Mouse (Mus musculus) small intestine, adult 2 months (tissue): ENCODE data around the gene Gm20403. TPM values are rescaled to one million over a fixed set of nuclear protein-coding genes. Genes with fewer than 3 reads are reported as not detected.
A peak's percentile ranks its signal among the peaks of the same experiment; 100 is the strongest.
"Not testable (repeated sequence)": the region's sequence is repeated elsewhere in the genome, so short reads cannot be mapped to it uniquely, and the experiment has no call there.

Experiments
- H3K27ac ChIP-seq: fragments of 200-500 bp; 2 replicates; pipeline ENCODE4 v1.5.1; 2012; ENCODE audit warnings: low read depth, low read length, control low read depth, inconsistent platforms; ENCODE audit not compliant: insufficient read depth
- H3K27me3 ChIP-seq: fragments of 200-500 bp; 2 replicates; pipeline ENCODE4 v1.6.1; 2012; ENCODE audit warnings: mild to moderate bottlenecking, moderate library complexity, low read length, inconsistent platforms; ENCODE audit not compliant: control insufficient read depth, insufficient read depth
- H3K36me3 ChIP-seq: fragments of 200-500 bp; 2 replicates; pipeline ENCODE4 v1.6.1; 2012; ENCODE audit warnings: mild to moderate bottlenecking, low read length, control low read depth, inconsistent platforms; ENCODE audit not compliant: control insufficient read depth, insufficient read depth
- H3K4me1 ChIP-seq: fragments of 200-500 bp; 2 replicates; pipeline ENCODE4 v1.6.1; 2012; ENCODE audit warnings: low read length, inconsistent platforms, mixed read lengths; ENCODE audit not compliant: control insufficient read depth, insufficient read depth, insufficient read length
- H3K4me3 ChIP-seq: fragments of 200-500 bp; 2 replicates; pipeline ENCODE4 v1.5.1; 2012; ENCODE audit warnings: low read depth, mild to moderate bottlenecking, control low read depth, inconsistent platforms, low read length, moderate library complexity
- CTCF ChIP-seq: fragments of 200-500 bp; IDR thresholded peaks from 2 replicates; pipeline ENCODE4 v1.5.1; 2012; ENCODE audit warnings: low read depth, mild to moderate bottlenecking, control low read depth, inconsistent platforms, low read length, moderate library complexity, mixed read lengths; ENCODE audit not compliant: insufficient replicate concordance, insufficient read length; ENCODE audit errors: extremely low read depth
- POLR2A ChIP-seq: fragments of 200-500 bp; IDR thresholded peaks from 2 replicates; pipeline ENCODE4 v1.6.1; 2012; ENCODE audit warnings: low read depth, mild to moderate bottlenecking, control low read depth, inconsistent platforms, low read length, moderate library complexity
- WGBS: fragments of 180-500 bp; shearing (Covaris S2); methylation state at CpG from one replicate; pipeline ENCODE4 v1.1.7; 2018; 5-methylcytosine and 5-hydroxymethylcytosine counted together
- polyA plus RNA-seq: library from polyadenylated mRNA; depleted of rRNA; stranded (reverse); fragments of >200 nt; gene quantifications from 2 replicates; pipeline ENCODE4 v1.2.3, GENCODE M21; 2012; rRNA removed

Gm20403 gene
- polyA plus RNA-seq, 1 experiment = not detected

DNA sequence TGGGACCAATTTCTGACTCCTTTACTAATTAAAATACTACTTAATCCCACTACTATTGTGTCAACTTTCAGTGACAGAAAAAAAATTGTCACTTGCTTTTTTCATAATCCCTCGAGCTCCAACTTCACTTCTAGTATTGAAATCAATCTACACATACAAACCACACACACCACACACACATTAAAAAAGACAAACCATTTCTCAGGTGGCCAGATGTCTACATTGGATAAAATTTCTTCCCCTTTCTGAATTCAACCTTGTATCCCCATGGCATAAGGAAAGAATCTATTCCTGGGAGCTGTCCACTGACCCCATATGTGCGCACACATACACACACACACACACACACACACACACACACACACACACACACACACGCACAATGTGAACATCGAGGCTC lies 29.9 kb downstream of the Gm20403 start:
- Histone ChIP-seq H3K4me3 (no peak overlapping the region), H3K4me1 (no peaks in the 10 kb centered on the region; the same call in 1 of the 2 replicates), H3K36me3 (peaks cover 14% of the 10 kb centered on the region), H3K27ac (no peak overlapping the region), H3K27me3 (no peaks in the 10 kb centered on the region)
- TF ChIP-seq CTCF (no peak), POLR2A (no peak)
- WGBS = 85% methylated on average over 4 of the region's 4 CpGs

DNA sequence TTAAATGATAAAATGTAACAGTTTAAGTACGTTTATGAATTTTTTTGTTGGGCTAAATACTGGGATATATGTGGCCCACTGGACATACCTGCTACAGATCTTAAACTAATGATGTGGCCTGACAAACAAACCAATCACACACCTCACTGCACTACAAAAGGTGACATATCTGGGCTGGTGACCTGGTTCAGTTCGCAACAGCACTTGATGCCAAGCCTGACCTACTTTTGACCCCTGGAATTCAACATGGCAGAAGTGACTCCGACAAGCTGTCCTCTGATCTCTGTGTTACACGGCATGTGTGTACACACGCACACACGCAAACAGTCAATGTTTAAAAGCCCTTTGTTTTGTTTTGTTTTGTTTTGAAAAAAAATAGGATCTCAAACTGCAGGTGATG lies 40.2 kb downstream of the Gm20403 start:
- WGBS = 90% methylated on average over 6 of the region's 6 CpGs
- no peak overlapping the region for H3K4me3 ChIP-seq

GRCm38 (mm10) chr12:54942586-54943157 lies 43.7 kb downstream of the Gm20403 start:
- peak; percentile 18; the same call in 1 of the 2 replicates for TF ChIP-seq CTCF
- WGBS = 95% methylated on average over 6 of the region's 6 CpGs
- not testable (repeated sequence) for H3K27ac ChIP-seq, H3K4me3 ChIP-seq, H3K4me1 ChIP-seq, H3K27me3 ChIP-seq
- peaks cover 34% of the 10 kb centered on the region for H3K36me3 ChIP-seq

More for the DNA sequence above, 40.2 kb downstream of the Gm20403 start:
- H3K27ac ChIP-seq = no peak overlapping the region
- TF ChIP-seq CTCF = no peak
- TF ChIP-seq POLR2A = no peak
- peaks cover 26% of the 10 kb centered on the region for H3K36me3 ChIP-seq
- no peaks in the 10 kb centered on the region for H3K27me3 ChIP-seq
- H3K4me1 ChIP-seq = no peaks in the 10 kb centered on the region

- not testable (repeated sequence) for H3K4me1 ChIP-seq, H3K4me3 ChIP-seq, H3K27me3 ChIP-seq
- Histone ChIP-seq H3K27ac (0 out of 2 replicates have a peak overlapping the region, but pooled peaks have one; percentile 45), H3K36me3 (peaks cover 33% of the 10 kb centered on the region)
- 78% methylated on average over 5 of the region's 5 CpGs for WGBS
These were observed 48.6 kb downstream of the Gm20403 start for GRCm38 (mm10) chr12:54937581-54938343.

Other genes starting within 250 kb of the Gm20403 start
- gene Snx6, start 190.8 kb downstream of the Gm20403 start, polyA plus RNA-seq = 3.3 and 14.1 TPM in 2 replicates
- 0.75 and 0.85 TPM in 2 replicates for gene Cfl2, start 123.7 kb downstream of the Gm20403 start, polyA plus RNA-seq
- 1.0 and 3.1 TPM in 2 replicates for gene Baz1a, start 27.8 kb upstream of the Gm20403 start, polyA plus RNA-seq
- 1.4 and 1.7 TPM in 2 replicates for gene 2700097O09Rik, start 93.6 kb upstream of the Gm20403 start, polyA plus RNA-seq
- 2.5 and 6.4 TPM in 2 replicates for gene Srp54a, start 93.7 kb upstream of the Gm20403 start, polyA plus RNA-seq
- 1.5 and 4.0 TPM in 2 replicates for gene Fam177a, start 137.9 kb upstream of the Gm20403 start, polyA plus RNA-seq
- gene Srp54b, start 168.6 kb upstream of the Gm20403 start, polyA plus RNA-seq = 3.6 and 9.7 TPM in 2 replicates
- not detected in 2 replicates for gene 1700047I17Rik2, start 213.1 kb upstream of the Gm20403 start, polyA plus RNA-seq
- gene Srp54c, start 243.6 kb upstream of the Gm20403 start, polyA plus RNA-seq = 1.3 and 1.6 TPM in 2 replicates